Mouse (Mus musculus): ENCODE measurements at regions not wholly inside any gene's neighbourhood (a gene's known extent, or its start where the extent isn't known, plus 50 kb on each side); places are given as distances from the start of the nearest gene placed in this dataset.

DNA sequence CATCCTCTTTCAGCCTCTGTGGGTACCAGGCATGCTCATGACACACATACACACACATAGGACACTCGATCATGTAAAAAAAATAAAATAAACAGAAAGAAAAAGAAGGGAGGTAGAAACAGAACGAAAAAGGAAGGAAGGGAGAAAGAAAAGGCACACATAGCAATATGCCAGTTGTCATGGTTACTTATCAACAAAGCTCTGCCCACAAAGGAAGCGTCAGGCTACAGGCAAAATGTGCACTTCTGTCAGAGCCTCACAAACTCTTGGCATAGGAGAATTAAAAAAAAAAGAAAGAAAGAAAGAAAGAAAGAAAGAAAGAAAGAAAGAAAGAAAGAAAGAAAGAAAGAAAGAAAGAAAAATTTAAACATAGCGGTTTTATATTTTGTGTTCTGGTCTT is 56.9 kb upstream of the Sox2 start:
- no peak for DNase-seq (ENCODE audit: low spot score in 2 of 2)

DNA sequence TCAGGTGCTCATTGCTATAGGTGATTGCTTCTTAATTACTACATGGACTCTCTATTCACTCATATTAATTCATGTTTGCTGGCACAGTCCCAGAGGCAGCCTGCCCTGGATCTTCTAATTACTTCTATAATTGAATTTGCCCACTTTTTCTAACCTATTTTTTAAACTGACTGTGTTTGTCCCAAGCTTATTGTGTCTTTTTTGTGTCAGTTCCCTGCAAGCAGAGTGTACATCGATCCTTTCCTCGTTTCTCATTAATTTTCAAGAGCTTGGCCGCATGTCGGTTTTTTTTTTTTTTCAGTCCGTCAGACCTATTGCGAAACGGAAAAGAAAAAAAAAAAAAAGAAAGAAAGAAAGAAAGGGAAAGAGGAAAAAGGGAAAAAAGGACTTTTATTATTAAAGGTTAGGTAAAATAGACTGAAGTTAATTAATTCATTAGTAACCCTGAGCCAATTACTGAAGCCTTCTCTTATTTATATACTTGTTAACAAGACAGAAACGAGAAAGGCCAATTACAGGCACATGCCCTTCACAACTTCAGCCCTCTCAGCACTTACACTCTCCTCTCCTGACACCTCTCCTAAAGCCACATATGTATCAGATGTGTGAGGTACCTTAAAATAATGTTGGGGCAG is 72.2 kb upstream of the Sox2 start:
- DNase-seq (ENCODE audit: low spot score in 2 of 2): no peak

DNA sequence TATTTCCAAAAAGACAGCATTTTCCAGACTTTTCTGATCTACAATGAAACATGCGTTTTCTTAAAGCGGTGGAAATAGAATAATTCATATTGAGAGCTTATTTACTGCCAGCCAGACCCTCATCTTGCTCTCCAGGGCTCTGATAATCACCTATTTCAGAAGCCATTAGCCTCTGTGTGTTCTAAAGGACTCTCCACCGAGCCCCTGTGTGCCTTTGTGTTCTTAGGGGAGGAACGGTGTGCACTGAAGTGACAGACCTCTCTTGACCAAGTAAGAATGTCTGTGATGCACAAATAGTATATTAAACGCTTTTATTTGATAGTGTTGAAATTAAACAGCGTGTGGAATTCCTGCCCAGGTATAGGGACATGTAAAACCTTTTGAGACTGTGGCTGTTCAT is 73.1 kb upstream of the Sox2 start:
- no peak for DNase-seq (ENCODE audit: low spot score in 2 of 2)

DNA sequence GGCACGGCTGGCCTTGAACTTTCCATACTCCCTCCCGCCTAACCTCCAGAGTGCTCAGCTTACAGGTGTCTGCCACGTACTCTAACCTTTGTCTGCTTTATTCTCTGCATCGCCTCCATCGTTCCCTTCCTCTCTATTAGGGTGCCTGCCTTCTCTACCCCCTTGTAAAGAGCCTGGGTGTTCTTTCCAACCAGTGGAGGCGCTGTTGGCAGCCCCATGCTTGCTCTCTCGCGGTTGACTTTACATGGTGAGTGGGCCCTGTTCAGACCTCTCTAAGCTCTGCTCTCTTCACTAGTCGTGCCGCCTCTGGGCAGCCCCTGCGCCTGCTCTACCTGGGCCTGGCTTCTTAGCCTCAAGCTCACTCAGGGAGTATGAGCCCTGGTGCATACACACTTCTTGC is 74.0 kb upstream of the Sox2 start:
- DNase-seq (ENCODE audit: low spot score in 2 of 2): no peak

DNA sequence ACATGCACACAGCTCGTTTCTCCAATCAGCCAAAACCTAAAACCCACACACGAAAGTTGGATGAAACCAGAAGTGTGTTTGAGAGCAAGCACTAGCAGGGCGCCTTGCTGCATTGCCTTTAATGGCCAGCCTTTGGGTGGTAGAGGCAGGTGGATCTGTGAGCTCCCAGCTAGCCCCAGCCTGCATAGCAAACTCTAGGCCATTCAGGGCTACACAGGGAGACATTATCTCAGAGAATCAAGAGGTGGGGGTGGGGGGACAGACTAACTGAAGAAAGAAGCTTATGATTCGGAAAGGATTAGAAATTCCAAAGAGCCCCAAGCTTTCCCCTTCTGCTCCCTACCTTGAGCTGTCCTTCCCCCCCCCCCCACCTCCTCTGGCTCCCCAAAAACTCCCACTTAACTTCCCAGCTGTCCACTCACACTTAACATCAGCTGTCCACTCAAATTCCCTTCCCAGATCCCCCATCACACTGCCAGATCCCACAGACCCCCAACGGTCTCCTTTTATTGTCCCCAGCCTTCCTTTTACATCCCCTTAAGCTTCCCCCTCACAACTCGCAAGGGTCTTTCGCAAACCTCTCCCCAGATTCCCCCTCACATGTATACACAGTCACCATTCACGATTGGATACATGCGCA is 75.4 kb upstream of the Sox2 start:
- DNase-seq (ENCODE audit: low spot score in 2 of 2): no peak

DNA sequence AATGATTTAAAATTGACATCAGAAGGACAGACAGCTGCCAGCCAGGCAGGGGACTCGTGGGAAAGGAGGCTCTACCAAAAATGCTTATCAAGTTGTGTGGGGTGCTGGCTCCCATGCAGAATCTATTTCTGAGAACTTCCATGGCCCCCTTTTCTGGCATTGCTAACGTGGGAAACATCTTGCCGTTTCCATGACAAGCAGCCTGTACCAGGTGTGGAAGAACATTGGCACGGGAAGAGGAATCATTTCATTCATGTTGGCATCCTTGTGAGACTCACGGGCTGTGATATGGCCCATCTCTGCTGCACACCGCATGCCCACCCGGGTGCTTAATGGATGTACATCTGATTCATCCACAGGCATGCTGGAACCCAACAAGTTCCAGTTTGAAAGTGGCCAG is 76.9 kb upstream of the Sox2 start:
- DNase-seq (ENCODE audit: low spot score in 2 of 2): no peak

DNA sequence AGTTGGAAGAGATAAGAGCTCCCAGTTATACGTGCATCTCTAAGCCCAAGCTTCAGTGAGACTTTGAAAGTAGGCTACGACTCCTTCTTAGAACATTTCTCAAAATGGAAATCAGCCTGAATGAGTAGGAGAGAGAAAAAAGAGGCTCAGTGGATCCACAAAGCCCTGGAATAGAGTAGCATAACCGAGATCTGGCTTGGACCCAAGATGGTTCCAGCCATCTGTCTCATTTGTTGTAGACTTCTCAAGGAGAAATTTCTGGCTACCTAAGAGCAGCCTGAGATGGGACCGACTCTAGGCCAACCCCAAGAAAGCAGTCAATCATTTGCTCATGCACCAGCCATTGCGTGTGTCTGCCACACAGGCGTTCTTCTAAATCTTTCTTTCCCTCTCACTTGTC is 78.1 kb upstream of the Sox2 start:
- DNase-seq (ENCODE audit: low spot score in 2 of 2): peak; percentile 41 to 47

DNA sequence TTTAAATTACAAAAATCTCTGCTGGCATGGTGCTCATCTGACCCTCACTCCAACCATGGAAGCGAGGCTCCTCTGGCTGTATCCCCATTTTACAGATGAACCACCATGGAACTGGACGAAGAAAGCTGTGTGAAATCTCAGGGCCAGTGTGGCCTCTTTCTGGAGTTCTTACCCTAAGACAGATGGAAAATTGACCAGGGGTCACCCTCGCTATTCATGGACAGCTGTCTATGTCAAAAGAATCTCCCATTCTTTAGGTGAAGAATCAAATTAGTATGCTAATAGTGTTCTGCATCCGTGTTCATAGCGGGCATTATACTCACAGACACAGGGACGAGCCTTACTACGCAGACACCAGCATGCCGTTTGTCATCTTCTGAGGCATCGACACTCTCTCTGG is 78.6 kb upstream of the Sox2 start:
- no peak for DNase-seq (ENCODE audit: low spot score in 2 of 2)

DNA sequence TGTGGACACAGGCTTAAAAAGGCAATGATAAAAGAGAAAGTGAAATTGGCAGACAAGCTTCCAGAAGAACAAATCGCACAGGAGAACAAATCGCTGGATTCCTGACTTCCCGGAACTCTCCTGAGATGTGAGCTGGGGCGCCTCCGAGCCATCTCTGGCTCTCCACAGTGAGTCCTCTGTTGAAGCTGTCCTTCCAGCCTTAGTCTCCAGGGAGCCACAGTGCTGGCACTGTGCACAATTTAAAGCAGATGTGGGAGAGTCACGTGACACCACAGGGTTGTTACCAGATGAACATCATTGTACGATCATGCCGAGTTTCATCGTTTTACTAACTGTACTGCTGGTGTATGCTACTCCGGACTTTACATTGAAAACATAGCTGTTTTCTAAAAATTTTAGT is 80.2 kb upstream of the Sox2 start:
- DNase-seq (ENCODE audit: low spot score in 2 of 2): no peak

DNA sequence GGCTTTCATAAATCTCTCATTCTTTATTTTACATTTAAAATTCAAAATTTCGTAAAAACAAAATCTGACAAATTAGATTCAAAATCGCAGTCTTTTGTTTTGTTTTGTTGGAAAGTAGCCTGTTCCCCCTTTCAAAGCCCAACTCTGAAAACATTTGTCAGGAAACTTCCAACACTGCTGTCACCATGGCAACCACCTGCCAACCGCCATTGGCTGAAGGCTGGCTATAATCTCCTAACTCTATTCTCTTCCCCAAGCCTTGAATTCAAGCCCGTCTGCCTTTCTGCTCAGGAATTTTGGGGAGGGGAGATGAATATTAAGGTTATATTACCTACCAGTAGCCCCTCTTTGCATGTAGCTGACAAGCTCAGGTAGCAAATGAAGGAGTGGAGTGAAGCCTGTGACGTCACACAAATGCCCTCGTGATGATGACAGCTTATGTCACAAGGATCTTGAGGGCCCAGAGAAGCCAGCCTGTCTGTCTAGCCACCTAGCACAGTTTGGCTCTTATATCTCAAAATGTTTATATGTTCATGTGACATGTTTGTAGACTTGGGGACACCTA is 82.0 kb upstream of the Sox2 start:
- DNase-seq (ENCODE audit: low spot score in 2 of 2): no peak

DNA sequence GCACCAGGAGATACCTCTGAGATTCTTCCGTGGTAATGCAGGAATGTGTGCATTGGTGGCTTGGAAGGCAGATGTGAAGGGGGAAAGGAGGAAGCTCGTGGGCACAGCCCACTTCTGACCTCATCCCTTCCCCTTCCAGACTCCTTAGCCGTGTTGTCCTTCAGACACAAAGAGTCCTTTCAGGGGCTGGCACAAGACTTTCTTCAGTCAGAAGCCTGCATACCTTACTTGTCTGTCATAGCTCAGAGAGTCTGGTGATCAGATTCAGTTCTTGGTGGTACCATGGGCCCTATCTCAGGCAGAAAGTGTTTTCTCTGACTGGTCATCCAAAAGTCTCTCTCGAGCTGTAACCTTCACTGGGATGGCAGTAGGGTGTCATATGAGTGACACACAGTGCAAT is 84.8 kb upstream of the Sox2 start:
- no peak for DNase-seq (ENCODE audit: low spot score in 2 of 2)

DNA sequence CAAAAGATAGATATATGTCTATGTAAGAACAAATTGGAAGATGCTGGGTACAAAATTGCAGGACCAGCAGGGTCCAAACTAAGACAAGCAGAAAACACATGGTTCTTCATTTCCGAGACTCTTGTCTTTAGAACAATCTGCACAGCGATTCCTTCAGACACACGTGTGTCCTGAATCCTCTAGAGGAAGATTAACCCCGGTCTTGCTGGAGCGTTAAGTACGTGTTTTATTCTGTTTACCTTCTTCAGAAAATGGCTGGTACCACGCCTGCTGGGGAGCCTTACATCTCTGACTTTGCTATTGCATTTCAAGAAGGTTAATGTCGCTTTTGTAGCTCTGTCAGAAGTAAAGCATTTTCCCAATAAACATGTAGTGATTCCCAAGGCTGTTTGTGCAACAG is 87.3 kb upstream of the Sox2 start:
- DNase-seq (ENCODE audit: low spot score in 2 of 2): no peak

DNA sequence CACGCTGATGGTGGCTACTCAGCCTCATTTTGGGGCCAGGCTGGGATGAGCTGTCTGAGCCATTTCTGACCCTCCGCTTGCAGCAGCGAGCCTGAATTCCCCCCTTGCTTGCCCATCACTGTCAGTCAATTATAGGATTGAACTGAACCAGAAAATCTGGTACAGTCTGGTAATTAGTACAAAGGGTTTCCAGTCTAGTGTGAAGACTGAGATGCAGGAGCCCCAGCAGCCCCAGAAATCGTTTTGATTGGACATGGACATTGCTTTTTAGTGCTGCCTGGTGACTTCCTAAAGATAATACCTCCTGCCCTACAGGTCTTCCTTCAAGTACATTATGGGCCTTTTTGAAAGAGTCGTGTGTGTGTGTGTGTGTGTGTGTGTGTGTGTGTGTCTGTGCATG is 88.5 kb upstream of the Sox2 start:
- DNase-seq (ENCODE audit: low spot score in 2 of 2): no peak

DNA sequence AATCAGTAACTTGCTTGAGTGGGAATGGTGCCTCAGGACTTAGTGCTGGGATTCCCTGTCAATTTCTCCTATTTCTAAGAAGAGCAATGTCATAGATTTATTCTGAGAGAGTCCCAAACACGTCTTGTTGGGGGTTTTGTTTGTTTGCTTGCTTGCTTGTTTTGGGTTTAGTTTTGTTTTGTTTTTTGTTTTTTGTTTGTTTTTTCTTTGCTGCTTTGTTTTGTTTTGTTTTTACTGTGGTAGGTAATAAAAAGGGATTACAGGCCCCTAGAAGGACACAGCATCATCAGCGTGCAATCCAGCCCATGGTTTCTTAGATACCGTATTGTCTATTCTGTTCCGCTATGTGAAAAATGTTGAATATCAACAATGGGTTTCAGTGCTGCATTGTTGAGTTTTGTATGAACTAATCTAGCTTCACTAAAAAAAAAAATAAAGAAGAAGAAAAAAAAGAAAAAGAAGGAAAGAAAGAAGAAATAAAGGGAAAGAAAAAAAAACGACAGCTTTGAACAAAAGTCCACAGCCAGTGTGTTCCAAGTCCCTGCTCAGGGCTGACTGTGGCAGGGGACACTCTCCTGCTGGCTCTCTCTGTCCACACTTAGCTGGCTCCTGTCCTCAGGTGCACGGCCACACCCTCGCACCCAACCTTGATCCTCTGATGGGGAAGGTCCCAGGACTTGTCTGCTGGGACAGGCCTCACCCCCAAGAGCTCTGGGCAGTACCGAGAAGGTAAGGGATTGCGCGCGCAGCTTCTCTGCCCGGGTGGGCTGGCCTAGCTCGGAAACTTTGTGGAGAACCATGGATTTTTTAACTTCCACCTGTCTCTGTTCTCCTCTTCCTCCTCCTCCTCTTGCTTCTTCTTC is 90.1 kb upstream of the Sox2 start:
- DNase-seq (ENCODE audit: low spot score in 2 of 2): no peak

DNA sequence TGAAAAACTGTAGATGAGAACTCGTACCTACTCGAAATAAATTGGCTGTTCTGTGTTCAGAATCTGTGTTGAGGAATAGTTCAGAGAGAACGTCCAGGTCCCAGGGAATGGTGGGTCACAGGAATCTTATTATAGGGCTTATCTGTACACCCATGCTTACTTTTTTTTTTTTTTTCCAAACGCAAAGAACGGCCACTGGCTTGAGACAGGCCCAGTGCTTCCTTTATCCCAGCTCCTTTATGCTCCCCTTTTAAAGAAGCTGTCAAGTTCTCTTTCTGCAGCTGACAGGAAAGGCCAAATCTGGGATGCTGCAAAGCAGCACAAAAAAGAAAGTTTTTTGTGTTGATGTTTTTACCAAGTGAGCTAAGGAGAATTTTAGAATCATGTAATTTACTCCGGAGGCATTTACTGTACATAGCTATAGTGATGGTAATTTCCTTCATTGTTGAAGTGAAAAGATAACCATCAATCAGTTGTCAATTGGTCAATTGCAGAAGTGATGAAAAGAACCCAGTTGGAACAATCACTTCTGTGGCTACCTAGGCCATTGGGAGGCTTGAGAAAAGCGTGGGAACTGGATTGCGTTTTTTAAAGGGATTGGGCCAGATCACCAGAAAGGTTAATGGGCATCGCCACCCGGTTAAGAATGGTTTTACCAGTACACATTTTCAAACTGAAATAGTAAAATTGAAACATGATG is 91.2 kb upstream of the Sox2 start:
- no peak for DNase-seq (ENCODE audit: low spot score in 2 of 2)

DNA sequence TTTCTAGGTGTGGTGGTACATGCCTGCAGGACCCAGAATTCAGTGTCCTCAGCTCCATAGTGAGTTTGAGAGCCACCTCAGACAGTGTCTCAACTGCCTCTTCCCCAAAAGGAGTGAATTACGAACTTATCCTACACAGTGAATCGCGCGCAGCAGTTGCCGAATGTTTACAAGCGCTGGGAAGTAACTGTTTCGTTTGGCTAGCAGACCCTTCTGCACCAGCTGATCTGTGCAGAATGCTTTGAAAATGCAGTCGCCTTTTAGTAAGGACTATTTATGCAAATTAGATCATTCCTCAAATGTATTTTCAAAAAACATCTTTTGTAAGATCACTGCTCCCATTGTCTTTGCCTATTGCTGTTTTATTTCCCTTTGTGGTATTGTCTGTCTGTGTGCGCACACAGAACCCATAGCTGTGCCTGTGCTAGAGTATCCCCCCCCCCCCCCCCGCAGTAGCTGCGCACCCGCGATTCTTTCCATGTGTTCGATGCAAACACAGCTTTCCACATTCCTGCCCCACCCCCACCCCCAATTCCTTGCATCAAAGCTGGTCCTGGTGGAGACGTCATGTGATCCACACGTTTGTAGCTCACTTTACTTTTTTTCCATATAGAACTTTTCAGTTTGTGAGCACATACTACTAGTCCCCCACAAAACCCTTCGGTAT is 97.5 kb upstream of the Sox2 start:
- no peak for DNase-seq (ENCODE audit: low spot score in 2 of 2)

DNA sequence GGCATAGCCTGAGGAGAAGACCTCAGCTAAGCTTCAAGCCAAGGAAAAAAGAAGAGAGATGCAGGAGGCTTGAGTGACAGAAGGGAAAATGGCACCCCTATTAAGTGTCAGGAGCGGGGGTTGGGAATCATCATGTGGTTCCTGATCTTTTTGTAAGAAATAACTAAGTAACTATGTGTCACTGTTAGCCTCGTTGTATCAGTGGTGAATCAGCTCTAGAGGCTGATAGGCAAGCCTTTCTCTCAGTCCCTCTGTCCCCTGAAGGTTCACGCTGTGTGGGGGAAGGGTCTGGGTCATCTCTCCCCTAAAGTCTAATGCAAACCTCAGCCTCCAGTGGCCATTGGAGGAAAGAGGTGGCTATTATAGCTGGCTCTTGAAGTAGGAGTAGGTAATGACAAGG is 99.1 kb upstream of the Sox2 start:
- no peak for DNase-seq (ENCODE audit: low spot score in 2 of 2)

DNA sequence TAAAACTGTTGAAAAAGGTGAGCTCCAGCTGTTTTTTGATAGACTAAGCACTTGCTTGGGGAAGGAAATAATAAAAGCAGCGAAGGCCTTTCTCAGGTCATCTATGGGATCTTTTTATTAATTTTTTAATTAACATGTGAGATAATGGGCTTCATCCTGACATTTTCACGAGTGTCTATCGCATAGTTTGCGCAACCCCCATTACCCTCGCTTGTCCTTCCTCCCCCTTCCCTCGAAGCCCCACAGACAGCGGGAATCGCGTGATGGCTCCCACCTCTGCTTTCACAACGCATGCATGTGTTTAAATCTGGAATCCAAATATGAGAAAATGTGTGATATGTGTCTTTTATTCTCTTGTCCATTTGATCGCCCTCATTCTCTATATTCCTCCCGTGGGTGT is 100.0 kb upstream of the Sox2 start:
- no peak for DNase-seq (ENCODE audit: low spot score in 2 of 2)

DNA sequence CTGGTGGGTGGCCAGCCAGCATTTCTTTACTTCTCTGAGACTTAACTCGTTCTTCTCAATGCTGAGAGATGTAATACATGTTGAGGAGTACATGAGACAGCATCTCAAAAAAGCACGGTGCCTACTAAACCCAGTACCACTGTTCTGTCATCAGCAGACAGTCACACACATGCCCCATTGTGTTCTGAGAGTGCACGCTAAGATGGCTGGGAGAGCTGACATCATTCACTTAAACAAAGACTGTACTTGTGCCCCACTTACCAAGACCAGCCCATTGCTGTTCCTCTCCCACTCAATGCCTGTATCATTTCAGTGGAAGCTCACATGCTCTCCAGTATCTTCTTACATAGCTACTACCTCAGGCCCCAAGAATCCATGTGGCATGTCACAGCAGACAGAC is 117.8 kb upstream of the Sox2 start:
- no peak for DNase-seq (ENCODE audit: low spot score in 2 of 2)

DNA sequence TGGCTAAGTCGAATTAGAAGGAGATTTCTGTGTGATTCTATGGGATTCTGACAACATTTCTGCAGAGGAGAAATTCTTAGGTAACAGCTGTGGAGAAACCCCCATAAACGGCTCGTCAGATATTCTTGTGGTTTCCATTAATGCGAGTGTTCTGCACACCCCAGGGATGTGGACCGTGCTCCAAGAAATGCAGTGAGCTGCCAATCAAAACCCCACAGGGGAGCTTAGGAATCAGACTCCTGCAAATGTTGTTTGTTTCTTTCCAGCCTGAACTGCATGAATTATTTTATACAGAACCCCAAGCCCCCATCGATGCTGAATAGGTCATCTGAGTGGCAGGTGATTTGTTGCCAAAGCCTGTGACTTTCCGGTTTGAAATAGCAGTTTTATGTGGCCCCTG is 118.4 kb upstream of the Sox2 start:
- DNase-seq (ENCODE audit: low spot score in 2 of 2): no peak

DNA sequence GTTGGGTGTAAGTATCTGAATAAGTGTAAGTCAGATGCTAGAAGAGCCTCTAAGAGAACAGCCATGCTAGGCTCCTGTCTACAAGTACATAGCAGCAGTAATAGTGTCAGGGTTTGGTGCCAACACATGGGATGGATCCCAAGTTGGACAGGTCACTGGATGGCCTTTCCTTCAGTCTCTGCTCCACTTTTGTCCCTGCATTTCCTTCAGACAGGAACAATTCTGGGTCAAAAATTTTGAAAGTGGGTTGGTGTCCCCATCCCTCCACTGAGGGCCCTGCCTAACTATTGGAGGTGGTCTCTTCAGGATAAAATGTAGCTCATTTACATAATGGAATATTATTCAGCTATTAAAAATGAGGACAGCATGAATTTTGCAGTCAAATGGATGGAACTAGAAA is 122.7 kb upstream of the Sox2 start:
- DNase-seq (ENCODE audit: low spot score in 2 of 2): no peak

DNA sequence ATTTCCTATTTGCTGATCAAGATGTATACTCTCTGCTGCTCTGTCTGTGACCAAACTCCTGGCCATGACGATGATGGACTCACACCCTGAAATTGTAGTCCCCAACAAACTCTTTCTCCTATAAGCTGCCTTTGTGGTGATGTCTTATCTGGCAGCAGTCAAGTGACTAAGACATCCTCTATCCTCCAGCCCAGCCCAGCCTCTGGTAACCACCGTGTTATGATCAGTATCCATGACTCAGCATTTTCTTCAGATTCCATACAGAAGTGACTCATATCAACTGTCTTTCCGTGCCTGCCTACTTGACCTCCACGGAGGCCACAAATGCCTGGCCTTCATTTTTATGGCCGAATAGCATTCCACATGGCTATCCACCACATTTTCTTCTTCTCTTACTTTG is 124.5 kb upstream of the Sox2 start:
- DNase-seq (ENCODE audit: low spot score in 2 of 2): no peak

All from frontal cortex, postnatal 14 days (tissue).